Mouse (Mus musculus): ENCODE measurements at regions not wholly inside any gene's neighbourhood (a gene's known extent, or its start where the extent isn't known, plus 50 kb on each side); places are given as distances from the start of the nearest gene placed in this dataset.

DNA sequence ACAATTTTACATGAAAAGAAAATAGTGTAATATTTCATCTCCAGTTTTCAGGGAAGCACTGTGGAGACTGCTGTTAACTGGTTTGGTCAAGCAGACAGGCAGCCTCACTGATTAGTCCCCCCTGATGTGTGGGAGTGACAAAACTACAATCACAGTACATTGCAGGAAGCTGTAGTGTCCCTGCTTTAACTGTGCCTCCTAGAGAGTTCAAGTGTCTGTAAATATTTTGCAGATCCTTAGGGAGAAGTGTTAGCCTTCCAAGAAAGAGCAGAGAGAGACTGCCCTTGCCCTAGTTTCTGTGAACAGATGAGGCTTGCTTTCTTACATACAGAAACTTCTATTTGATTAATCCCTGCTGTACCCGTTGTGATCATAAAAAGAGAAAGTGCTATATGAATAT lies 617.2 kb upstream of the Agtr1b start:
- intact Hi-C loops (cut with DNase I), result no loop called here
- DNase-seq (ENCODE audit: low spot score in 2 of 2), result no peak

GRCm38 (mm10) chr3:20973077-20973476 lies 606.1 kb upstream of the Agtr1b start:
- DNase-seq (ENCODE audit: low spot score in 2 of 2), result no peak
- intact Hi-C loops (cut with DNase I), result no loop called here
